Comparison of ENCODE assay signal across 16 mouse cellular contexts in genomic region chr19:53738701-53739131, GRCm38 (mm10).
DNase-seq lines count a peak whose midpoint lies in the region; TF ChIP-seq lines count a peak whose summit lies in the region.
"Had no signal": no experiment of that assay in that cellular context is flagged by ENCODE, and none has a peak within 500 bp of the region (broad histone marks: within the 10 kb centered on the region; RNA-seq: fewer than 3 reads in every experiment).

No protein-coding gene starts in this region.

- H3K36me3 ChIP-seq in heart, adult 2 months (ENCODE audit: control insufficient read depth, insufficient read depth, low read length): peaks cover 7% of the 10 kb centered on the region; the same call in 1 of the 2 replicates
- H3K36me3 ChIP-seq in limb, embryonic 10.5 days: no peaks in the 10 kb centered on the region
- H3K36me3 ChIP-seq: forebrain, embryonic 12.5 days; kidney, embryonic 15.5 days; liver, embryonic 15.5 days; midbrain, embryonic 13.5 days had no signal

- H3K4me3 ChIP-seq in heart, adult 2 months: no peak overlapping the region
- no peak overlapping the region for H3K4me3 ChIP-seq in limb, embryonic 10.5 days
- H3K4me3 ChIP-seq: forebrain, embryonic 12.5 days; kidney, embryonic 15.5 days; liver, embryonic 15.5 days; midbrain, embryonic 13.5 days had no signal

- H3K79me2 ChIP-seq in heart, adult 2 months (replicated peaks; ENCODE audit: control insufficient read depth, insufficient read depth, low read length): no peaks in the 10 kb centered on the region

- peak overlapping the region; percentile 24; the same call in 1 of the 2 replicates for H3K9ac ChIP-seq in heart, adult 2 months (ENCODE audit: low read depth, low read length)
- H3K9ac ChIP-seq: forebrain, embryonic 12.5 days; kidney, embryonic 15.5 days; liver, embryonic 15.5 days; midbrain, embryonic 13.5 days had no signal

- no peak for TF ChIP-seq POLR2A in heart, adult 2 months (IDR thresholded peaks at IDR 0.05; ENCODE audit: insufficient read depth, low read depth, low read length)

- TF ChIP-seq EP300 in heart, adult 2 months (IDR thresholded peaks at IDR 0.05; ENCODE audit: insufficient read depth, low read depth, low read length): 0 out of 2 replicates have a peak, but pooled peaks have one; percentile 12

- H3K9me3 ChIP-seq in limb, embryonic 10.5 days (replicated peaks): no peaks in the 10 kb centered on the region
- H3K9me3 ChIP-seq: forebrain, embryonic 12.5 days; kidney, embryonic 15.5 days; liver, embryonic 15.5 days; midbrain, embryonic 13.5 days had no signal

- intact Hi-C loops in heart, adult 2 months (cut with DNase I): loop anchor here (5.0 kb wide), 1 partner anchor 86 kb away; no protein-coding TSS in a partner anchor
- intact Hi-C loops in heart, postnatal 10 days (cut with DNase I): no loop called here
- intact Hi-C loops in left cerebral cortex, postnatal 25 days (cut with DNase I): no loop called here

- peak overlapping the region; percentile 40 for H3K27ac ChIP-seq in heart, adult 2 months
- peak overlapping the region; percentile 54 for H3K27ac ChIP-seq in limb, embryonic 10.5 days
- H3K27ac ChIP-seq: forebrain, embryonic 12.5 days; hindbrain, postnatal 0 days; kidney, embryonic 15.5 days; liver, embryonic 15.5 days; macrophage; midbrain, embryonic 13.5 days had no signal

- TF ChIP-seq CTCF in heart, adult 2 months (IDR thresholded peaks at IDR 0.05): no peak

- H3K27me3 ChIP-seq in heart, adult 2 months (ENCODE audit: control insufficient read depth, insufficient read depth, low read length): no peaks in the 10 kb centered on the region
- no peaks in the 10 kb centered on the region for H3K27me3 ChIP-seq in limb, embryonic 10.5 days (ENCODE audit: low read depth, poor library complexity, severe bottlenecking)
- H3K27me3 ChIP-seq: CH12.LX; forebrain, embryonic 12.5 days; kidney, embryonic 15.5 days; liver, embryonic 15.5 days; midbrain, embryonic 13.5 days; Patski had no signal

- peaks cover 5% of the 10 kb centered on the region; the same call in 1 of the 2 replicates for H3K4me1 ChIP-seq in heart, adult 2 months (ENCODE audit: control insufficient read depth, insufficient read depth, low read length)
- H3K4me1 ChIP-seq in limb, embryonic 10.5 days: peaks cover 25% of the 10 kb centered on the region
- H3K4me1 ChIP-seq: forebrain, embryonic 12.5 days; liver, embryonic 15.5 days; midbrain, embryonic 13.5 days had no signal

- DNase-seq in heart, adult 2 months: no peak
- DNase-seq in heart, postnatal 10 days: no peak
- peak; percentile 54 for DNase-seq in 3134 (ENCODE audit: extremely low read depth, insufficient read length, low spot score)
- DNase-seq in Muller cell, postnatal 12 days (ENCODE audit: inconsistent ontology term): peak; percentile 94
- no peak for DNase-seq in limb, embryonic 10.5 days (ENCODE audit: low spot score)
- no peak for DNase-seq in adrenal gland, postnatal 36 days
- no peak for DNase-seq in left cerebral cortex, postnatal 25 days (ENCODE audit: low spot score in 2 of 2)
- DNase-seq: cerebellum, adult 2 months had no signal

- WGBS in heart, adult 2 months: 45% methylated on average over 6 of the region's 6 CpGs
- 60% methylated on average over 6 of the region's 6 CpGs for WGBS in limb, embryonic 10.5 days

Comparison
In these comparisons a context has a peak if more than half of its experiments do, and no peak if none do; other contexts are left out.
1. DNase-seq: peak in 3134 (single experiment) and Muller cell, postnatal 12 days (single experiment); none in heart, adult 2 months (0 of 2), heart, postnatal 10 days (0 of 2), limb, embryonic 10.5 days (single experiment), adrenal gland, postnatal 36 days (0 of 2) and left cerebral cortex, postnatal 25 days (0 of 2).